Mouse (Mus musculus): ENCODE data around the gene Galnt12.

The Galnt12 gene

DNA sequence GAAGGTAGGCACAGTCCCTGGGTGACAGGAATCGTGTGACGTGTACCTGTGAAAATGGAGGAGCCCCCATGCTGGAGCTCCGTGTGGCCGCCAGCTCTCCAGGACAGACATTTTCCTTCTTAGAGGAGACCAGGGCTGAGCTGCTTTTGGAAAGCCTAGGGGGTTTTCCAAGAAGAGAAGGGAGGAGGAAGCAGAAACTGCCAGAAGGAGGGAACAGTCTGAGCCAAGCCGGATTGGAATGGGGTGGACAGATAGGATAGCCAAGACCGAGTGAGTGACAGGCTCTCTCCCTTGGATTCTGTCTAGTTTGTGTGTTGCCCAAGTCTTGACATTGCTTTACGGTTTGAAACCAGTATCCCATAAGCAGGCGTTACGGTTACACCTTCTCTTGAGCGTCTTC, 11.9 kb downstream of the Galnt12 start:
- DNase-seq: no peak

GRCm38 (mm10) chr4:47111885-47112284, 20.2 kb downstream of the Galnt12 start:
- DNase-seq: no peak

GRCm38 (mm10) chr4:47112560-47112959, 20.9 kb downstream of the Galnt12 start:
- no peak for DNase-seq

- no peak for DNase-seq
Observed at GRCm38 (mm10) chr4:47122051-47122706, 30.5 kb downstream of the Galnt12 start.

GRCm38 (mm10) chr4:47124140-47124711, 32.5 kb downstream of the Galnt12 start:
- peak; percentile 76 for DNase-seq

DNA sequence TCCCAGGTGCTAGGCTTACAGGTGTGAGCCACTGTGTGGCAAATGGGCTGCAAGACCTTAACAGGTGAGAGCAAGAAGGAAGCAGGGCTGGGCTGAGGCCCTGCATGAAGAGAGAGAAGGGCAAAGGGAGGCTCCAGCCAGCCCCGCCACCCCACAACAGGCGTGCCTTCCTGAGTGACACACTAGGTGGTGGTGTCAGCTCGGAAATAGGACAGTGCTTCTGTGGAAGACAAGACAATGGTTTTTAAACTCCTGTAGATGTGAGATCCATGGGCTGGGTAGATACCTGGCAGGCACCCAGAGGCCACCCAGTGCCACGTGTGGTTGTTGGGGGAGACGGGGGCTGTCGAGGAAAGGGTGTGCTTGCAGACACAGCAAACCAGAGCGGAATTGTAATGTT, 36.8 kb downstream of the Galnt12 start:
- peak; percentile 23 for DNase-seq

- no peak for DNase-seq
Observed at GRCm38 (mm10) chr4:47129572-47129971, 37.9 kb downstream of the Galnt12 start.

DNA sequence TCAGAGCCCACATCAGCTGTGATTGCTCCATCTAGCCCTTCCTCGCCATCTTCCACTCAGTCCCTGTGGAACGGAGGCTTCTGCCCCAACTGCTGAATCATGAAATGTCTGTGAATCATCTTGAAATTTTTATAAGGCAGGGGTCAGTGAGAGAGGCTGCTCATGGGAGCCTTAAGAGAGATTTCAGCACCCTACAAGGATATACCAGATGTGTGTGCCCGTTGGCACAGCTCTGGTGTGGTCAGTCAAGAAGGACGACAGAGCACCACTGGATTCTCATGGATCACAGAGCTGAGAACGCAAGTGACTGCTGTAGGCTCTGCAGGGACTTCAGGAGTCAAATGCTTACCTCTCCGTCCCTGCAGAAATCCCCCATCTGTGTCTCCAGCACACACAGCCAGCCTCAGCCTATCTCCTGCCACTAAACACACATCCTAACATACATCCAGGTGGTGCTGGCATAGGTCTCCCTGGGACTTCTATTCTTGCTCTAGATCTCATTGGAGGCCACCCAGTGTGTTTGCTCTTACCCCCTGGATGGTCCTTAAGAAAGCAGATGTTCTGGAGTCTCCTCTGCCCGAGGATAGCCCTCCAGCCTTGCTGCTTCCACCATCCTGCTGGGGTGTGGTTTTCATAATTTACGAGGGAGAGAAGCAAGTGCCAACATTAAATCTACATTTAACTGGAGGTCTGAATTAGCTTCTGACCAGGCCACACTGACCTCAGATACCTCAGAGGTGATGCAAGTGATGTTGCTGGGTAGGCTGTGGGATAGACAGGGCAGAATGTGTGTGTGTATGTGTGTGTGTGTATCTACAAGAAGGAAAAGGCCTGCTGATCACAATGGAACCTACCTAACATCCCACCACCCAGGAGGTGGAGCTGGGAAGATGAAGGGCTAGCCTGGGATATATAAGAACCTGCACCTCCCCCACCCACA, 38.7 kb downstream of the Galnt12 start:
- no peak for DNase-seq

DNA sequence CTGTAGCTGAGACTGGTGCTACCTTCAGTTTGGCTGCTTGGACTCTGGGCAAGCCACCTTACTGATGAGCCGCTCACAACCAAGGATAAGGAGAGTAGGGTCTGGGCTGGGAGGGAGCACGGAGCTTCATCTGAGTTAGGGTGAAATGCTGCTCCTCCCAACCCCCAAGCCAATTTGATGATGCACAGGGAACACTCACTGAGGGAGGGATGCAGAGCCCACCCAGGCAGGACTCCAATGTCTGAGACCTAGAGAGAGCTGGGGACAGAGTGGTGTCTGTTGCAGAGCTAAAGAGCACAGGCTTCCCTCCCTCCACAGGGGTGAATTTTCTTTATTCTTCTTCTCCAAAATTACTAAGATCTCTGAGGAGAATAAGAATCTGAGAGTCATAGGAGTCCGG, 40.2 kb downstream of the Galnt12 start:
- no peak for DNase-seq

DNA sequence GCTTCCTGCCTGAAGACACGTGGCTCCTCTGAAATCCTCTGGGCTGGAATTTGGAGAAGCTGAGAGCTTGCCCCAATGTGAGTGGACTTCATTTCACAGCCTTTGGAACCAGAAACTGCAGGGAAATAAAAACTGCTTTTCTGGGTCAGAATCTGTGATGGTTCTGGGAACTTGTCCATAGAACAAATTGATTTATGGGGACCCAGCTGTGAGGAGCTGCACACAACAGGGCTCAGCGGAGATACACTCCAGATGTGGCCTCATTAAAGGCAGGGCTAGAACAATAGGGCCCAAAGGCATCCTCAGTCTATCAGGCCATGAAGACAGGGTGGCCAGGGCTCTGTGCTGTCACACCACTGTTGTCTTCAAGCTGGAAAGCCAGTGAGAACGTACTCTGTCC, 40.7 kb downstream of the Galnt12 start:
- no peak for DNase-seq

GRCm38 (mm10) chr4:47136699-47137101, 45.0 kb downstream of the Galnt12 start:
- DNase-seq: no peak

- DNase-seq: no peak
Observed at GRCm38 (mm10) chr4:47137479-47137878, 45.8 kb downstream of the Galnt12 start.

- DNase-seq: no peak
Observed at GRCm38 (mm10) chr4:47138411-47138810, 46.7 kb downstream of the Galnt12 start.

DNA sequence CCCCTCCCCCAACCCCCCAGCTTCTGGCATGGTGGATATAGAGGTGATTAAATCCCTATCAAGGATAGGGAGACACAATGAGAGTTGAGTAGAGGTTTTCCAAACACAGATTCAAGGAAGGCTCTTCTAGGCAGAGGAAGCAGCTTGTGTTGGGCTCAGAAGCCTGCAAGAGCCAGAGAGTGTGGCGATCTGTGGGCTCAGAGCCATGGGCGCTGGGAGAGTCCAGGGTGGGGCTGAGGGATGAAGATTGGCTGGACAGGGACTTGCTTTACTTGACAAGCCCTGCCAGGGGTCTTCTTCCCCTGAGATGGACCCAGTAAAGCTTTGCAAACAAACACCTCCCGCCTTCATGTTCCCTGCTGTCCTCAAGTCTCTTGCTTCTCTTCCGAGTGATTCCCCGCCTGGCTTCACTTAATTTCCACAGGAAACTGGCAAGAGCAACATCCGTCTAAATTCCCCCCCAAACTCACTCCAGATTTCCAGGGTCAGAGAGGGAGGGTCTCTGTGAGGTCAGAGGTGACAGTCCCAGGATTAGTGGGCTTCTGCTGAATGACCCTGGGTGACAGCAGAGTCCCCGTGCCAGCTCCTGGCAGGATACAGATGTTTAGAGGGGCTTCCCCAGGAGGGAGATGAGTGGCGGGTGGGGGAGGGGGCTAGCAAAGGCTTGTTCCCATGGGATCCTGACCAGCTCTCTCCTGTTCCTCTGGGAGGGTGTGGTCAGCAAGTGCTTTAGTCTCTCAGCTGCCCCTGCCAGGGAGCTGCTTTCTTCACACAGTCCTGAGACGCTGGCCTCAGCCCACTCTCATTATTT, 47.5 kb downstream of the Galnt12 start:
- DNase-seq: no peak

DNA sequence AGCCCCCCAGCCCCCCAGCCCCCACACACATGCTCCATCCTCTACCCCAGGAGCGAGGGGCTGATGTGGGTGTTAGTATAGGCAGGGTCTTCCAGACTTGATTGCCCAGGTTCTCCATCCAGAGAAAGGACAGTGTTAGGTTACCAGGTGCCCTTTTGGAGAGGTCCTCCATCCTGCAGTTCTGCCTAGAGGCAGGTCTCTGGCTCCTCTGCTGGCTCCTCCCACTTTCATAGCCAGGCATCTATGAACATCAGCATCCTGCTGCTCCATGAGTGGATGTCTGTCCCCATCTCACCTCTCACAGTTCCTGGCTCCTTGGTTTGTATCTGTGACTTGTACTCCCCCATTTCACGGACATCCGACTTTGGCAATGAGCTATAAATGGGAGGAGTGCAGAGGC, 48.6 kb downstream of the Galnt12 start:
- no peak for DNase-seq

DNA sequence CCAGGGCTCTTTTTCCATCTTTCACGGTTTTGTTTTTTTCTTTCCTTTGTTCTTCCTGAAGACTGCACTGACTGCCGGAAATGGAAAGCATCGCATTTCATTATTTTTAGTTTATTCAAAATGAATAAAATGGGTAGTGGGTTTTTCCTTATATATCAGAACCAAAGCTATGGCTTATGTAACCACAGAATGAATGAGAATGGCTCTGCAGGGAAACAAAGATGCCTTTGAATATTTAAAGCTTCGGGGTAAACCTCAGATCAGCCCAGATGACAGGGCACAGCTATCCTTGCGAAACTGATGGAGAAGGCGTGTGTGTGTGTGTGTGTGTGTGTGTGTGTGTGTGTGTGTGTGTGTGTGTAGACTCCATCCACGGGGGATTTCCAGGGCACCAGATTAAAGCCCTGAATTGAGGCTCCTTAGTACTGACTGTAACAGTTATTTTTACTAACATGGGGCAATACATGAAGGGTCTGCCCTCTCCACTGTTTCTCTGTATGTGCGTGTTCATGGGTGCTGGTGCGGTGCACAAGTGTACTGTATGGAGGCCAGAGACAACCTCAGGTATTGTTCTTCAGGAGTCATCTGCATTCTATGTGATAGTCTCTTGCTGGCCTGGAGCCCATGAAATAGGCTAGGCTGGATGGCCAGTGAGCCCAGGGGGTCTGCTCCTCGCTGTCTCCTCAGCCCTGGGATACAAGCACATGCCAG, 49.9 kb downstream of the Galnt12 start:
- no peak for DNase-seq

DNA sequence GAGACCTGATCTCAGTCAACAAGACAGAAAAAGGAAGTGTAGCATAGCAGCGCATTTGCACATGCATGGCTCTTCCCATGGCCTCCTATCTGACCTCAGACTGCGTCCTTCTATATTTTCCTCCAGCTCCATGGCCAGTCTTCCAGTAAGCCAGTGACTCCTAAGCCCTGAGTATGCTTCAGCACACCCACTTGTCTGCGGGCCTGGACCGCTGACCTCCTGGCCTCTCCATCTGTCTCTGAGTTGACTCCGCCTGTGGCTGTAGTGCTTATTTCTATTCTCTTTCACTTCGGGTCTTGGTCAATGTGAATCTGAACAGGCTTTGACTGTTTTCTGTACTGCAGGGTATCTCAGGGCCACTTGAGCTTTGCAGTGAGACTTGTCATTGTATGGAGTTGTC, 52.1 kb downstream of the Galnt12 start:
- DNase-seq: no peak

DNA sequence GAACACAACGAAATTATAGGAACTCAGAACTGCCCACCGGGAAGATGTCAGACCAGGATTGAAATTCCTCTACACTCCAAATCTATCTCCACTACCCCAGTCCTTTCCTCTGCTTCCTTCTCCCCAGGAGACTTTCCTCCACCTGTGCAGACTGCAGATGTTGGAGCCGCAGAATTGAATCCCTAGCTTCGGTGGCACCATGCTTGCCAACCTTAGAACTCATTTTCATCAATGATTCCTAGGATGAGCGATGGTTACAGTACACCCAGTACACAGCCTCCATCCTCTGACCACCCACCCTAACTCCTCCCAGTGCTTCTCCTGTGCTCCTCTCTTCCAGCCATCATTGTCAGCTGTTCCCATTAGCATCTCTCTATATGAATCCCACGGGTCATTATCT, 53.6 kb downstream of the Galnt12 start:
- DNase-seq: no peak

DNA sequence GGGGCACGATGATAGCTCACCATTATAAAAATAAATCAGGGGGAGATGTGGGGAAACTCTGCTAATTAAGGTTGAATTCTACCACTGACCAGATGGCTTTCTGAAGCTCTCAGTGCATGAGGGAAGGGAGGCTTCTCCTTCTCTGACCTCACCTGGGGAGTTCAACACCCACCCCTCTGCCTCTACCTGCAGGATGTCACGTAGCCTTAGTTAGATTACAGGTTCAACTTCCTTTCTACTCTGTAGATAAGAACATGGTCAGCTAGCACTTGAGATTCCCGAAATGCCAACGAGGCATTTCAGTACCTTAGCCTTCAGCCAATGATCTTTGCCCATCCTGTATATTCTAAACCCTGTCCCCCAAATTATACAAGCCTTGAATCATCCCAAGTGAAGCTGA, 54.9 kb downstream of the Galnt12 start:
- DNase-seq: no peak

DNA sequence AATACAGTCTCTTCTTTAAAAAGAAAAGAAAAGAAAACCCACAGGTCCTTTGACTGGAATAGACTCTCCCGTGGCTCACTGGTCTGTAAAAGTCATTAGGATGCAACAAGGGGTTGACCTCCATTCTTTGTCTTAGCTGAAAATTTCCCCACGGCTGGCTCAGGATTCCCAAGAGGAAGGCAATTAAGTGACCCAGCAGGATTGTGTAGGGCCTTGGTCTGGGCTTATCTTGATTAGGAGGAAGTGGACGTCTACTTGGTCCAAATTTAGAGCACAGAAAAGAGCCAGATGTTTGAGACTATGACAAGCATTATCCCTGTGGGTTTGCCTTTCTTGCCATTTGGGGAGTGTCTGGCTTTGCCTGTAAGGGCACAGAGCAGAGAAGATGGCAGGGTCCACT, 58.3 kb downstream of the Galnt12 start:
- no peak for DNase-seq

DNA sequence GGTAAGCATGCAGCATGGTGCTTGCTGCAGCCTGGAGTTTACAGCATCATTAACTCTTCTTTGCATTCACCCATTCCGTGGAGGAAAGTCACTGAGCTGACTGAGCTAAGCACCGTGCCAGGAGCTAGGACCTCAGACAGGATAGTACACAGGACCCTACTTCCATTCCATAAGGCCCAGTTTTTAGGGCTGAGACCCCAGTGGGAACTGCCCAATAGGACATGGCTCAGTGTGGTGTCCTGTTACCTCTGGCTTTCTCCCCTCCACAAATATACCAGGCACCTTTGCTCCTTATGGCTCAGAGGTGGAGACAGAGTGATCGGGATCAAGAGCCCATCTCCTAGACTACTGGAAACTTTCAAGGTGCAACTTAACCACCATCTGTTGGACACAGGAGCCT, 59.1 kb downstream of the Galnt12 start:
- DNase-seq: no peak

- no peak for DNase-seq
Observed at GRCm38 (mm10) chr4:47151553-47152183, 60.0 kb downstream of the Galnt12 start.

Measured in layer of hippocampus, adult 9-11 months (tissue).